Mouse (Mus musculus) stomach, postnatal 0 days (tissue): ENCODE results near the gene Prss41.

Experiments
- CTCF ChIP-seq: IDR thresholded peaks from 2 replicates; pipeline ENCODE4 v1.5.1; 2016; ENCODE audit warnings: antibody characterized with exemption, low read depth, mild to moderate bottlenecking, moderate library complexity
- EP300 ChIP-seq: optimal IDR thresholded peaks from 2 replicates; pipeline ENCODE3; 2016; ENCODE audit warnings: antibody characterized with exemption

DNA sequence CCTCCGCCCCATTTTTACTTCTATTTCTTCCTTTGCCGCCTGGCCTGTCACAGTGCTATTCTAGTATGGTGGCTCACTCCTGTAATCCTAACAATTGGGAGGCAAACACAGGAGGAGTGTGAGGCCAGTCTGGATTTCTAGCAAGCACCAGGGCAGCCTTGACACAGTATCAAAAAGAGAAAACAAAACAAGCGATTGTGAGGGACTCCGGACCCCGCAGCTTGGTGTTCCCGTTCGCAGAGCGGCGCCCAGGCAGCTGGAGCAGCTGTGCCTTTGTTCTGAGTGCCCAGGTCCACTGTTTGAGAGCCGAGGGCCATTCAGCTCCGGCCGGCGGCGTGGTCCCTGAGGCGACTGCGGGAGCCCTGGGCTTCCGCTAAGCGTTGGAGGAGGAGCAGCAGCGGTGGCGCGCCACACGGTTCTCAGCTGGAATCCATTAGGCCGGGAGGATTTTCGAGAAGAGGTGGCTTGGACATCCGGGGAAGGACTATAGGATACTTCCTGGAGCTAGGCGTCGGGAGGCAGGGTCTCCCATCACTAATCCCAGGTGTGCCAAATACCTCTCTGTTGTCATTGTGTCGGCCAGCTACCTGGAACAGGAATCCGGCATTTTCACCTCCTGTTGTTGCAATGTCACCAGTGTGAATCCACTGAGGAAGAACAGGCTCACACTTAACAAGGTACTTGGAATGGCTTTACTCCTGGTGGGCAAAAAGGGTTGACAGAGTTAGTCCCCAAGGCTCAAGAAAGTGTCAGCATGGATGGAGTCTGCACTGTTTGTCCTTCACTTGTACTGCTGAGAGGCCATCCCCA, 53.5 kb downstream of the Prss41 start, which contains the start of gene Srrm2:
- TF ChIP-seq EP300 (no peak), CTCF (no peak)
